Comparison of ENCODE assay signal across 8 mouse cellular contexts in the genomic region with DNA sequence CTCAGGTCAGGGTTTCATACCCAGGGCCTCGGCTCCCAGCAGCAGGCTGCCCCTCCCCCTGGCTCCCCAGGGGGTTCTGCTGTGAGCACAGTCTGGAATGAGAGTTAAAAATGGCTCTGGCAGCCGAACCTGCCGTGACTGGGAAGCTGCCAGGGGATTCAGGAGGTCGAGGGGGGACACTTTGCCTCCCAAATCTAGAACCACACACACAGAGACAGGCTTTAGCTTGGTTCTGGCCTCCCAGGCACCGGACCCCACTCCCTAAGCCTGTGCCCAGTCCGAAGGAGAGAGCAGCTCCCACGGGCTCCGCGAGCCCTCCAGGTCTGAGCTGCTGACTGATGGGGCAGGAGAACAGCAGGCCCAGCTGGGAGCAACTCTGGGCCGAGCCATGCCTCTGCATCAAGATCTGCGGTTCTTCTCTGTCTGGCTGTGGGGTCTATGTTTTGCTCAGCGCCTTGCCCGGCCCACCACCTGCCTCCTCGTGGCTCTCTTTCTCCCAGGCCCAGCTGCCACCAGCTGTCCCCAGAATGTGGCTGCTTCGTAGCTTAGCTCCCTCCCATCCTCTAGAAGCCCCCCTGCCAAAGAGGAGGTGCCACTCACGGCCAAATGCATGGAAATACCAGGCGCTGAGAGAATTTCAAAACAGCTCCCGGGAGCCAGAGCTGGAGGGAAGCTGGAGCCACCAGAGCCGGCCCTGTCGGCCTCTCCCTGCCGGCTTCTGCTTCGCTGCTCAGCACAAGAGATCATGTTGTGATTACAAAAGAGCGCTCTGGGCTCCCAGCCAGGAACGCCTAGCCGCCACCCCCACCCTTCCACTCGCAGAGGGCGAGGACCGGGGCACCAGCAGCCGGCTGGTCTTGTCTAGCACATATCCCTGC. TPM values are rescaled to one million over a fixed set of nuclear protein-coding genes. Genes with fewer than 3 reads are reported as not detected.
DNase-seq lines count a peak whose midpoint lies in the region; ATAC-seq and TF ChIP-seq lines count a peak whose summit lies in the region.

Gene Ccdc9b (minus strand): TSS at position 756 of the 878 bp plus-strand sequence.

- peak within 1 kb of the TSS; percentile 86 for H3K27ac ChIP-seq in forebrain, embryonic 10.5 days
- H3K27ac ChIP-seq in heart, embryonic 13.5 days (replicated peaks) = peak within 1 kb of the TSS; percentile 98
- peak within 1 kb of the TSS; percentile 92 for H3K27ac ChIP-seq in kidney, postnatal 0 days
- H3K27ac ChIP-seq in liver, embryonic 11.5 days (ENCODE audit: low read depth, low read length) = peak within 1 kb of the TSS; percentile 66
- H3K27ac ChIP-seq in stomach, embryonic 14.5 days (ENCODE audit: low read length) = peak within 1 kb of the TSS; percentile 91

- TF ChIP-seq POLR2A in brain, embryonic 14.5 days (IDR thresholded peaks at IDR 0.05; ENCODE audit: borderline replicate concordance, extremely low read depth, insufficient read depth, insufficient read length, poor library complexity, severe bottlenecking) = peak; percentile 43; the same call in 1 of the 2 replicates

- H3K9me3 ChIP-seq in forebrain, embryonic 10.5 days = no peaks in the 10 kb centered on the region
- H3K9me3 ChIP-seq in heart, embryonic 13.5 days = no peaks in the 10 kb centered on the region
- H3K9me3 ChIP-seq in kidney, postnatal 0 days (replicated peaks; ENCODE audit: low read length) = no peaks in the 10 kb centered on the region
- H3K9me3 ChIP-seq in liver, embryonic 11.5 days (ENCODE audit: control insufficient read depth, low read length) = no peaks in the 10 kb centered on the region
- no peaks in the 10 kb centered on the region for H3K9me3 ChIP-seq in stomach, embryonic 14.5 days (ENCODE audit: control insufficient read depth, low read depth, low read length)

- H3K36me3 ChIP-seq in forebrain, embryonic 10.5 days (replicated peaks) = no peaks in the 10 kb centered on the region
- H3K36me3 ChIP-seq in heart, embryonic 13.5 days = peaks cover 16% of the 10 kb centered on the region
- no peaks in the 10 kb centered on the region for H3K36me3 ChIP-seq in kidney, postnatal 0 days (ENCODE audit: insufficient read depth, low read length)
- no peaks in the 10 kb centered on the region for H3K36me3 ChIP-seq in liver, embryonic 11.5 days (ENCODE audit: control insufficient read depth, insufficient read depth, low read length)
- H3K36me3 ChIP-seq in stomach, embryonic 14.5 days (ENCODE audit: control insufficient read depth, insufficient read depth, low read length) = no peaks in the 10 kb centered on the region

- peak within 1 kb of the TSS; percentile 82 for H3K9ac ChIP-seq in heart, embryonic 13.5 days
- peak within 1 kb of the TSS; percentile 50 for H3K9ac ChIP-seq in kidney, postnatal 0 days (ENCODE audit: low read depth, low read length)
- H3K9ac ChIP-seq in liver, embryonic 11.5 days (ENCODE audit: low read depth, low read length) = peak within 1 kb of the TSS; percentile 59
- H3K9ac ChIP-seq in stomach, embryonic 14.5 days (replicated peaks; ENCODE audit: low read depth, low read length) = peak within 1 kb of the TSS; percentile 15; the same call in 1 of the 2 replicates

- peak within 1 kb of the TSS; percentile 43 for H3K4me3 ChIP-seq in forebrain, embryonic 10.5 days
- H3K4me3 ChIP-seq in heart, embryonic 13.5 days = peak within 1 kb of the TSS; percentile 43
- peak within 1 kb of the TSS; percentile 22; the same call in 1 of the 2 replicates for H3K4me3 ChIP-seq in kidney, postnatal 0 days (replicated peaks; ENCODE audit: low read depth, low read length)
- H3K4me3 ChIP-seq in liver, embryonic 11.5 days (ENCODE audit: low read depth, low read length) = peak within 1 kb of the TSS; percentile 35
- H3K4me3 ChIP-seq in stomach, embryonic 14.5 days (ENCODE audit: low read depth, low read length) = peak within 1 kb of the TSS; percentile 2; the same call in 1 of the 2 replicates

- DNase-seq in CD4-positive helper T cell, adult 2 months (ENCODE audit: low read depth, low spot score) = peak; percentile 61
- peak; percentile 97 for DNase-seq in brain, embryonic 14.5 days (ENCODE audit: low read depth)
- DNase-seq in forebrain, embryonic 10.5 days (ENCODE audit: extremely low spot score, low spot score) = peak; percentile 59
- DNase-seq in kidney, postnatal 0 days (ENCODE audit: low spot score) = peak; percentile 88
- DNase-seq in liver, embryonic 11.5 days (ENCODE audit: low spot score) = peak; percentile 75

- TF ChIP-seq CTCF in brain, embryonic 14.5 days (IDR thresholded peaks at IDR 0.05; ENCODE audit: borderline replicate concordance, extremely low read depth, insufficient read depth, insufficient read length) = no peak
- TF ChIP-seq CTCF in kidney, postnatal 0 days (IDR thresholded peaks at IDR 0.05; ENCODE audit: low read depth) = no peak

- H3K4me1 ChIP-seq in forebrain, embryonic 10.5 days = peaks cover 45% of the 10 kb centered on the region
- peaks cover 51% of the 10 kb centered on the region for H3K4me1 ChIP-seq in heart, embryonic 13.5 days
- H3K4me1 ChIP-seq in kidney, postnatal 0 days (replicated peaks; ENCODE audit: insufficient read depth, low read length) = peaks cover 23% of the 10 kb centered on the region
- H3K4me1 ChIP-seq in liver, embryonic 11.5 days (replicated peaks; ENCODE audit: control insufficient read depth, insufficient read depth, low read length) = peaks cover 28% of the 10 kb centered on the region
- peaks cover 31% of the 10 kb centered on the region for H3K4me1 ChIP-seq in stomach, embryonic 14.5 days (ENCODE audit: control insufficient read depth, insufficient read depth, low read length)

- H3K27me3 ChIP-seq in forebrain, embryonic 10.5 days (ENCODE audit: poor library complexity, severe bottlenecking) = peaks cover 73% of the 10 kb centered on the region
- peaks cover 28% of the 10 kb centered on the region for H3K27me3 ChIP-seq in heart, embryonic 13.5 days (replicated peaks)
- H3K27me3 ChIP-seq in kidney, postnatal 0 days (ENCODE audit: insufficient read depth, low read length) = 0 out of 2 replicates have a peak, but pooled peaks cover 3% of the 10 kb centered on the region
- H3K27me3 ChIP-seq in liver, embryonic 11.5 days (replicated peaks; ENCODE audit: control insufficient read depth, insufficient read depth, low read length) = peaks cover 9% of the 10 kb centered on the region; the same call in 1 of the 2 replicates
- no peaks in the 10 kb centered on the region for H3K27me3 ChIP-seq in stomach, embryonic 14.5 days (ENCODE audit: control insufficient read depth, insufficient read depth, low read length)

- WGBS in forebrain, embryonic 10.5 days = 5% methylated on average over 29 of the region's 29 CpGs
- 4% methylated on average over 29 of the region's 29 CpGs for WGBS in heart, embryonic 13.5 days
- 6% methylated on average over 29 of the region's 29 CpGs for WGBS in kidney, postnatal 0 days
- 17% methylated on average over 29 of the region's 29 CpGs for WGBS in liver, embryonic 11.5 days
- WGBS in stomach, embryonic 14.5 days = 5% methylated on average over 29 of the region's 29 CpGs

- peak; percentile 27; the same call in 1 of the 2 replicates for ATAC-seq in heart, embryonic 13.5 days (ENCODE audit: extremely low read depth, insufficient number of reproducible peaks, low FRiP score, low TSS enrichment)
- peak; percentile 80 for ATAC-seq in kidney, postnatal 0 days (replicated peaks; ENCODE audit: low FRiP score, low read depth)
- peak; percentile 73 for ATAC-seq in liver, embryonic 11.5 days (replicated peaks; ENCODE audit: low FRiP score)
- peak; percentile 52; the same call in 1 of the 2 replicates for ATAC-seq in monocyte, adult 5-6 weeks (replicated peaks; ENCODE audit: insufficient number of reproducible peaks, low FRiP score, low TSS enrichment, poor library complexity, severe bottlenecking)
- ATAC-seq in stomach, embryonic 14.5 days (ENCODE audit: insufficient number of reproducible peaks, insufficient read depth, low FRiP score, low read depth) = peak; percentile 83

- H3K4me2 ChIP-seq in heart, embryonic 13.5 days = peak within 1 kb of the TSS; percentile 70
- H3K4me2 ChIP-seq in kidney, postnatal 0 days (ENCODE audit: low read length) = peak within 1 kb of the TSS; percentile 53
- peak within 1 kb of the TSS; percentile 69 for H3K4me2 ChIP-seq in liver, embryonic 11.5 days
- H3K4me2 ChIP-seq in stomach, embryonic 14.5 days (replicated peaks; ENCODE audit: low read depth, low read length) = peak within 1 kb of the TSS; percentile 39

RNA-seq across cellular contexts. Expression of gene Ccdc9b, which starts in this region (rescaled TPM):
- 2.3 TPM in 2 replicates for polyA plus RNA-seq in brain, embryonic 14.5 days (2012; rRNA removed)
- polyA plus RNA-seq in forebrain, embryonic 10.5 days (2016; fragmentation: Nextera tagmentation; extraction: Ambion mirVana) = 0.53 and 0.64 TPM in 2 replicates
- polyA plus RNA-seq in heart, embryonic 13.5 days (2015; fragmentation: Nextera tagmentation; extraction: Ambion mirVana) = 2.2 and 2.9 TPM in 2 replicates
- polyA plus RNA-seq in kidney, postnatal 0 days (2015; fragmentation: Nextera tagmentation; extraction: Ambion mirVana) = 0.91 and 0.95 TPM in 2 replicates
- 0.14 and 0.19 TPM in 2 replicates for polyA plus RNA-seq in liver, embryonic 11.5 days (2014; fragmentation: Nextera tagmentation; extraction: Ambion mirVana)
- total RNA-seq in monocyte, adult 5-6 weeks (2017) = 0.10 to 0.19 TPM in 2 of 3 replicates, not detected in the other
- 0.75 and 1.4 TPM in 2 replicates for polyA plus RNA-seq in stomach, embryonic 14.5 days (2014; fragmentation: Nextera tagmentation; extraction: Ambion mirVana)

Comparison
In these comparisons a context has a peak if more than half of its experiments do, and no peak if none do; other contexts are left out.
1. Peak in every context shown above with its lines: DNase-seq, ATAC-seq, H3K4me3 ChIP-seq and H3K27ac ChIP-seq.
2. Peak in DNase-seq, H3K4me3 ChIP-seq and H3K27ac ChIP-seq in forebrain, embryonic 10.5 days; RNA of the gene not detected or under 1 TPM.
3. Peak in DNase-seq, ATAC-seq, H3K4me3 ChIP-seq, H3K27ac ChIP-seq, H3K9ac ChIP-seq and H3K4me2 ChIP-seq in kidney, postnatal 0 days; RNA of the gene not detected or under 1 TPM.
4. Peak in DNase-seq, ATAC-seq, H3K4me3 ChIP-seq, H3K27ac ChIP-seq, H3K9ac ChIP-seq and H3K4me2 ChIP-seq in liver, embryonic 11.5 days; RNA of the gene not detected or under 1 TPM.
5. Peak in ATAC-seq in monocyte, adult 5-6 weeks; RNA of the gene not detected or under 1 TPM.
6. ATAC-seq: peak in every context shown above with its lines; median percentile 83 in stomach, embryonic 14.5 days; 80 in kidney, postnatal 0 days; 73 in liver, embryonic 11.5 days; 52 in monocyte, adult 5-6 weeks; 27 in heart, embryonic 13.5 days.
7. H3K9ac ChIP-seq: peak in every context shown above with its lines; median percentile 82 in heart, embryonic 13.5 days; 59 in liver, embryonic 11.5 days; 50 in kidney, postnatal 0 days; 15 in stomach, embryonic 14.5 days.